30 mouse cellular contexts compared by ENCODE assay signal in the genomic region with DNA sequence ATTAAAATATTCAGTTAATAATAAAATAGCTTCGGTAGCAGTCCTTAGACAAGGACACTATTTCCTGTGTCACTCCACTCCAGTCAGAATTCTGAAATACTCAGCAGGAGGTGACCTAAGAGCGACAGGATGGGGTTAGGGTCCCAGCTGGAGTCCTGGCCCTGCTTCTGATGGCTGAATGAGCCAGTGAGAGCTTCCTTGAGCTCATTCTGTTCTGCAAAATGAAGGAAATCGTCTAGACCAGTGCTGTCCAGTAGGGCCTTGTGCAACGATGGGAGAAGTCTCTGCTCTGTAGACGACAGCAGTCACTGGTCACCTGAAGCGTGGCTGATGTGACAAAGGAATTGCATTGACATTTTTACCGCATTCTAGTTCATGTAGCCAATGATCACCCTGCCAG. TPM values are rescaled to one million over a fixed set of nuclear protein-coding genes. Genes with fewer than 3 reads are reported as not detected.
"Had no signal": no experiment of that assay in that cellular context is flagged by ENCODE, and none has a peak within 500 bp of the region (broad histone marks: within the 10 kb centered on the region; RNA-seq: fewer than 3 reads in every experiment).

No protein-coding gene starts in this region.

- H3K27ac ChIP-seq: heart, adult 2 months; heart, embryonic 13.5 days; heart, embryonic 15.5 days; hindbrain, embryonic 13.5 days; hindbrain, embryonic 15.5 days; hindbrain, postnatal 0 days; left cerebral cortex, adult 2 months; limb, embryonic 13.5 days; limb, embryonic 15.5 days; liver, embryonic 12.5 days; liver, embryonic 14.5 days had no signal

- DNase-seq: gastrocnemius, postnatal 14 days; gastrocnemius, postnatal 36 days; heart, adult 2 months; heart, postnatal 14 days; heart, postnatal 36 days; kidney, adult 18-20 months; kidney, adult 8-10 months; kidney, postnatal 10 days; kidney, postnatal 25 days; kidney, postnatal 4 days had no signal

- H3K27me3 ChIP-seq: heart, embryonic 13.5 days; heart, embryonic 15.5 days; hindbrain, embryonic 13.5 days; hindbrain, embryonic 15.5 days; limb, embryonic 13.5 days; limb, embryonic 15.5 days; liver, embryonic 12.5 days had no signal

- H3K4me1 ChIP-seq: heart, embryonic 15.5 days; hindbrain, embryonic 13.5 days; hindbrain, embryonic 15.5 days; liver, embryonic 12.5 days had no signal

- H3K9me3 ChIP-seq: heart, embryonic 13.5 days; heart, embryonic 15.5 days; hindbrain, embryonic 13.5 days; hindbrain, embryonic 15.5 days; limb, embryonic 13.5 days; limb, embryonic 15.5 days; liver, embryonic 12.5 days had no signal

- H3K4me3 ChIP-seq: heart, adult 2 months; heart, embryonic 13.5 days; heart, embryonic 15.5 days; hindbrain, embryonic 13.5 days; hindbrain, embryonic 15.5 days; left cerebral cortex, adult 2 months; limb, embryonic 13.5 days; limb, embryonic 15.5 days; liver, embryonic 12.5 days had no signal

- H3K36me3 ChIP-seq: heart, embryonic 13.5 days; heart, embryonic 15.5 days; hindbrain, embryonic 13.5 days; hindbrain, embryonic 15.5 days; limb, embryonic 13.5 days; limb, embryonic 15.5 days; liver, embryonic 12.5 days had no signal

RNA-seq across cellular contexts. Expression of a gene that starts 36.9 kb away (rescaled TPM):
- polyA plus RNA-seq: gonadal fat pad, adult 2 months; heart, adult 2 months; heart, embryonic 11.5 days; heart, embryonic 13.5 days; heart, embryonic 15.5 days; heart, postnatal 0 days; hindbrain, embryonic 11.5 days; hindbrain, embryonic 13.5 days; hindbrain, embryonic 15.5 days; hindbrain, postnatal 0 days; intestine, embryonic 14.5 days; intestine, embryonic 16.5 days; kidney, embryonic 14.5 days; kidney, embryonic 16.5 days; limb, embryonic 11.5 days; limb, embryonic 13.5 days; limb, embryonic 15.5 days; liver, adult 2 months; liver, embryonic 12.5 days; liver, embryonic 14.5 days had no signal
